Mouse (Mus musculus) hindbrain, embryonic 13.5 days (tissue): Measurements from ENCODE around the gene Styk1. TPM values are rescaled to one million over a fixed set of nuclear protein-coding genes. Genes with fewer than 3 reads are reported as not detected.

ENCODE experiments used
- ATAC-seq: fragments of 200-750 bp; cut with Nextera tagmentation; 2 replicates; pipeline ENCODE4 v1.8.0; 2017; ENCODE audit warnings: moderate TSS enrichment; ENCODE audit not compliant: low FRiP score
- H3K27ac ChIP-seq: fragments of 300-500 bp; sonication (generic); 2 replicates; pipeline ENCODE4 v1.5.1; 2015; ENCODE audit warnings: inconsistent platforms, mild to moderate bottlenecking, moderate library complexity
- H3K27me3 ChIP-seq: fragments of 300-500 bp; sonication (generic); 2 replicates; pipeline ENCODE4 v1.6.1; 2015; ENCODE audit warnings: mild to moderate bottlenecking, inconsistent platforms
- H3K36me3 ChIP-seq: fragments of 300-500 bp; sonication (generic); 2 replicates; pipeline ENCODE4 v1.6.1; 2015; ENCODE audit warnings: mild to moderate bottlenecking, inconsistent platforms
- H3K4me1 ChIP-seq: fragments of 300-500 bp; sonication (generic); replicated peaks from 2 replicates; pipeline ENCODE4 v1.6.1; 2015; ENCODE audit warnings: inconsistent platforms
- H3K4me2 ChIP-seq: fragments of 300-500 bp; sonication (generic); 2 replicates; pipeline ENCODE4 v1.6.1; 2015; ENCODE audit warnings: inconsistent platforms, mild to moderate bottlenecking, moderate library complexity
- H3K4me3 ChIP-seq: fragments of 300-500 bp; sonication (generic); 2 replicates; pipeline ENCODE4 v1.5.1; 2015; ENCODE audit warnings: mild to moderate bottlenecking, inconsistent platforms
- H3K9ac ChIP-seq: fragments of 300-500 bp; sonication (generic); 2 replicates; pipeline ENCODE4 v1.6.1; 2015; ENCODE audit warnings: mild to moderate bottlenecking, inconsistent platforms
- H3K9me3 ChIP-seq: fragments of 300-500 bp; sonication (generic); 2 replicates; pipeline ENCODE4 v1.6.1; 2016; ENCODE audit warnings: inconsistent platforms
- WGBS: fragments of 180-500 bp; shearing (Covaris S2); methylation state at CpG from one replicate; pipeline ENCODE4 v1.1.7; 2015; 5-methylcytosine and 5-hydroxymethylcytosine counted together
- polyA plus RNA-seq: library from polyadenylated mRNA; unstranded; fragments of >200 nt; fragmentation: Nextera tagmentation; extraction: Ambion mirVana; gene quantifications from 2 replicates; pipeline ENCODE4 v1.2.1, GENCODE M21; 2015

Gene Styk1
- 2.3 and 2.7 TPM in 2 replicates for polyA plus RNA-seq

DNA sequence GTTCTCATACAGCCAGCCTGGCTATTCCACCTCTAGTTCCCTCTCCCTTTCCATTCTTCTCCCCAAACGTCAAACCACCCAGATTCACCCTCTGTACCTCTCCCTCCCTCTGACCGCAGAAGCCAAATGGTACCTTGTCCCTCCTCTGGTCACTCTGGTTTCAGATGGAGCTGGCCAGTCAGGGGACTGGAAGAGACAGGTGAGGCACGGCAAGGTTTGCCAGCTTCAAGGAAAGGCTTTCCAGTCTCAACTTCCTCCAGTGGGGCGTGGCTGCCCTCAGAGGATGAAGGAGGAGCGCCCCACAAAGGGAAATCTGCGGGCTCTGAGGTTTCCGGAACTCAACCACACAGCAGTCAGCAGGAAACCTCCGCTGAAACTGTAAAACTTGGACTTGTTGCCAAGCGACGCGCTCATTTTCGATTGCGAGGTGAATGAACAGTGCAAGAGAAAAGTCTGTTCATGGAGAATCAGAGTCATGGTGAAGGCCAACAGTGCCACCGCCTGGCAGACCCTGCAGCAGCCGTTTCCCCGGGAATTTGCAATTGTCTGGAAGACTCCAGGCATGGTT lies at the start of gene Styk1:
Gene Styk1, minus strand, starts transcription at position 246 of the 568 bp plus-strand sequence.
- H3K27ac ChIP-seq = no peak within 1 kb of the TSS

DNA sequence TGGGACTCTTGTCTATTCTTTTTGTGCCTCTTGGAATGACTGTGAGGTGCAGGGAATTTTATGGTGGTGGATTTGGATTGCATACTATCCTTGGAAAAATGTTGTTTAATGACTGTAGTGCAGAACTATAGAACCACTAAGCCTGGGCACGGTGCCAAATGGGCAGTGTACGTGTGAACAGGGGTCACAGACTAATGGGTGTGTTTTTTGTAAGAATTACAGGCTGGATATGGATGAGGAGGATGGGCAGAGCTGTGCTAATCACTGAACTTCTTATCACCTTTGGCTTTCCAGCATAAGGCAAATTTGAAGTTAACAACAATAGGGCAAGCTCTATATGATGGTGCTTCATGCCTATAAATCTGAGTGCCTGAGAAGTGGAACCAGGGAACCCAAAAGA lies 49.6 kb upstream of the Styk1 start:
- no peaks in the 10 kb centered on the region for H3K9me3 ChIP-seq
- 63% methylated on average over 2 of the region's 2 CpGs for WGBS
- no peaks in the 10 kb centered on the region for H3K27me3 ChIP-seq
- H3K4me1 ChIP-seq = no peaks in the 10 kb centered on the region
- H3K4me3 ChIP-seq = no peak overlapping the region
- H3K27ac ChIP-seq = no peak overlapping the region
- ATAC-seq = no peak
- H3K9ac ChIP-seq = no peak overlapping the region
- H3K4me2 ChIP-seq = no peak overlapping the region
- H3K36me3 ChIP-seq = no peaks in the 10 kb centered on the region

More for the DNA sequence above, at the start of gene Styk1:
- Histone ChIP-seq H3K9me3 (no peaks in the 10 kb centered on the region), H3K4me2 (peak within 1 kb of the TSS; percentile 63), H3K4me1 (peaks cover 5% of the 10 kb centered on the region), H3K4me3 (peak within 1 kb of the TSS; percentile 35), H3K36me3 (no peaks in the 10 kb centered on the region), H3K27me3 (no peaks in the 10 kb centered on the region), H3K9ac (peak within 1 kb of the TSS; percentile 53)
- WGBS = 3% methylated on average over 16 of the region's 16 CpGs
- ATAC-seq = peak; percentile 93

DNA sequence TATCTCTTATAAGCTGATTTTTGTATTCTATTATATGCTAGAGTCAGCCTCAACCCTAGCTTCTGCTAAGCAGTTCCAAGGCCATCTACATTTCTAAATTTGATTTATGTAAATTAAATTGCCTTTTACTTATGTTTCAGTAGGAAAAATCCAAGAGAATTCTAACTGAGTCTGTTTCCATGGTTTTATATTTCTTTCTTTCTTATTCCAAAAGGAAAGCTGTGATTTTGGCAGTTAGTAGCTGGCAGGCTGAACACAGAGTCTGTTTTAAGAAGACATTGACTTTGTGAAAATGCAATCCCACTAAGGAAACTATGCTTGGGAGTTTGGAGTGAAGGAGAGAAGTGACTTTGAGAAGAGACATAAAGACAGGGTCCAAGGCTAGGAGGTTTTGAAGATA lies 49.2 kb upstream of the Styk1 start:
- H3K27ac ChIP-seq = no peak overlapping the region
- ATAC-seq = no peak
- H3K4me2 ChIP-seq = no peak overlapping the region
- no peaks in the 10 kb centered on the region for H3K27me3 ChIP-seq
- H3K4me3 ChIP-seq = no peak overlapping the region
- H3K9me3 ChIP-seq = no peaks in the 10 kb centered on the region
- H3K9ac ChIP-seq = no peak overlapping the region
- no peaks in the 10 kb centered on the region for H3K36me3 ChIP-seq
- H3K4me1 ChIP-seq = no peaks in the 10 kb centered on the region

DNA sequence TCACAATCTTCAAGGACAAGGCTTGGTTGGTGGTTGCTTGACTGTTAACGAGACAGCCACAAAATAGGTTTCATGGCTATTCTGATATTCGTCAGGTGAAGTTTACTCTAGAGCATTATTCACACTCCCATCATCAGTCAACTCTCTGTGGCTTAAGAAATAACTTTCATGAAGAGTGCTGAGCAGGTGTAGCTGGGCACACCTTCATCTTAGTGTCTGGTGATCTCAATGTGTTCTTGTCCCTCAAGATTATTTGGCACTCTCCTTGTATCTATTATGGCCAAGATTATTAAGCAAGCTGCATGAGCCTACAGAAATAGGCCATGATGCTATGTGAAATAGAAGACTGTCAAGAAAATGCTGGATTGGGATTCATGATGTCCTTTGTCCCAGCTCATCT lies 47.9 kb upstream of the Styk1 start:
- Histone ChIP-seq H3K4me3 (no peak overlapping the region), H3K9ac (no peak overlapping the region), H3K36me3 (no peaks in the 10 kb centered on the region), H3K27me3 (no peaks in the 10 kb centered on the region), H3K4me2 (no peak overlapping the region), H3K9me3 (no peaks in the 10 kb centered on the region), H3K27ac (no peak overlapping the region), H3K4me1 (no peaks in the 10 kb centered on the region)
- ATAC-seq = no peak
- 82% methylated on average over 2 of the region's 2 CpGs for WGBS

DNA sequence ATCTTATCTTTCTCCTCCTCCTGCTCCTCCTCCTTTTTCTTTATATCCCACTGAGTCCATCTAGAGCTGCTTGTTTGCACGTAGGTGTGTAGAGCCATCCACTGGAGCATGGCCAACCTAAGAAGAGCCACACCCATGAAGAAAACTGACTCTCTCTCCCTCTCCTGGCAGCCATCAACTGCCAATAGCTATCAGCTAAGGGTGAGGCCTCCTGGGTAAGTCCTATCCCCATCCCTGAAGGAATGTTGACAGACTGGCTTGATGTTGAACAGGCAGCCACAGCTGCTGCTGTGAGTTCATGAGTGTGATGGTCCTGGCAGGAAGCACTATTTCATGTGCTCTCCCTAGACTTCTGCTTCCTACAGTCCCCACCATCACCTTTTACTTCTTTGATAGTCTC lies 43.3 kb upstream of the Styk1 start:
- Histone ChIP-seq H3K27ac (no peak overlapping the region), H3K9me3 (no peaks in the 10 kb centered on the region), H3K9ac (no peak overlapping the region), H3K4me1 (no peaks in the 10 kb centered on the region), H3K36me3 (no peaks in the 10 kb centered on the region), H3K4me2 (no peak overlapping the region), H3K27me3 (no peaks in the 10 kb centered on the region), H3K4me3 (no peak overlapping the region)
- no peak for ATAC-seq
- WGBS = 84% methylated on average over 1 of the region's 1 CpGs

DNA sequence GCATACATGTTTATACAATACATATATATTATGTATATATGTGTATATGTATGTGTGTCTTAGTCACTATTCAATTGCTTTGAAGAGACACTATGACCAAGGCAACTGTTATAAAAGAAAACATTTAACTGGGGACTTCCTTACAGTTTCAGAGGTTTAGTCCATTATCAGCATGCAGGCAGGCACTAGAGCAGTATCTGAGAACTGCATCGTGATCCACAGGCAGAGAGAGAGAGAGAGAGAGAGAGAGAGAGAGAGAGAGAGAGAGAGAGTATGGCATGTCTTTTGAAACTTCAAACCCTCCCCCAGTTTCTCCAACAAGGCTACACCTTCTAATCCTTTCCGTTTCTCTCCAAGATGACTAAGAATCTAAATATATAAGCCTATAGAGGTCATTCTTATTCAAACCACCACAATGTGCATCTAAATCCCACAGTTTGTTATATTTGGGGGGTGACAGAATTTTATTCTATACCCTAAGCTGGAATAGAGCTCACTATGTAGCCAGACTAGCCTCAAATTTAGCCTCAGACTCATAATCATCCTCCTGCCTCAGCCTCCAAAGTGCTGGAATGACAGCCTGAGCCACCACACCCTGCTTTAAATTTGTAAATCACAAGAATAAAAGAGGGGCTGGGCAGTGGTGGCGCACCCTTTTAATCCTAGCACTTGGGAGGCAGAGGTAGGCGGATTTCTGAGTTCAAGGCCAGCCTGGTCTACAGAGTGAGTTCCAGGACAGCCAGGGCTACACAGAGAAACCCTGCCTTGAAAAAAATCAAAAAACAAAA lies 40.7 kb upstream of the Styk1 start:
- Histone ChIP-seq H3K36me3 (no peaks in the 10 kb centered on the region), H3K9me3 (no peaks in the 10 kb centered on the region), H3K4me2 (no peak overlapping the region), H3K9ac (no peak overlapping the region), H3K4me3 (no peak overlapping the region), H3K27me3 (peaks cover 8% of the 10 kb centered on the region; the same call in 1 of the 2 replicates), H3K27ac (no peak overlapping the region), H3K4me1 (no peaks in the 10 kb centered on the region)
- no peak for ATAC-seq
- 82% methylated on average over 4 of the region's 4 CpGs for WGBS

DNA sequence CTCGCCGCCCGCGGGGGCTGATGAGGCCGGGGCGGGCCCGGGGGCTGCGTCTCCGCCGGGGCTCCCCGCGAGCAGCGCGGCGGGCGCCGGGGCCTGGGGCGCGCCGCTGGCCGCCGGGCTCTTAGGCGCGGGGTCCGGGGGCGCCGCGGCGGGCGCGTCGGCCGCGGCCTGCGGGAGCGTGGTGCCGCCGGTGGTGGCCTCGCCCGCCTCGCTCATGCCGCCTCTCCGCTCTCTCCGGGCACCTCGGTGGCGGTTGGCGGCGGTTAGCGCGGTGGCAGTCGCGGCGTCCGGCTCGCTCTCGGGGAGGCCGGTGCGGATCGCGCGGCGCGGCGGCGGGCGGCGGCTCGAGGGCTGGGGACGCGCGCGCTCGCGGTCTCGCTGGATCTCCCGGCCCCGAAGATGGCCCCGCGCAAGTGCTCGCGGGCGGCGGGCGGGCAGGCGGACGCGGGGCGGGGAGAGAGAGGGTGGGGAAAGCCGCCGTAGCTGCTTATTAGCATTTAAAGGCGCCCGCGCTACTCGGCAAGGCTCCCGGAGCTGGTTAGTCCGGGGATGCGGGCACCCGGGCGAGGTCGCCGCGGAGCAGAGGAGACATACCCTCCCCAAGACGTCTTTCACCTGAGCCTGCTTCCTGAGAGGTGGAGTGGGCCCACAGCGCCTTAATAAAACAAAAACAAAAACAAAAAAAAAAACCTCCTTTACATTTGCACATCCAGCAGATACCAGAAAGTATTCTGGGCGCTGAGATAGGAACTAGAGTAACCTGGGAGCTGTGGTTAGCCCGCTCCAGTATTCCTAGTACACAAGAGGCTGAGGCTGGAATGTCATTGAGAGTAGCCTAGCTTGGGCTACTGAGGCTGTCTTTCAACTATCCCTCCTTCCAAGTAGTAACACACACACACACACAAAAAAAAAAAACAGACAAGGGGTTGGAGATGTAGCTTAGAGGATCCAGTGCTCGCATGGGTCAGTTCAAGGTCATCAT lies 34.9 kb upstream of the Styk1 start, which contains the start of gene Ybx3:
Gene Ybx3, minus strand, starts transcription at position 437 of the 982 bp plus-strand sequence.
- Histone ChIP-seq H3K4me3 (peak within 1 kb of the TSS; percentile 90), H3K27me3 (peaks cover 8% of the 10 kb centered on the region; the same call in 1 of the 2 replicates), H3K9ac (peak within 1 kb of the TSS; percentile 85), H3K4me1 (peaks cover 21% of the 10 kb centered on the region), H3K36me3 (no peaks in the 10 kb centered on the region), H3K4me2 (peak within 1 kb of the TSS; percentile 93), H3K27ac (peak within 1 kb of the TSS; percentile 84), H3K9me3 (no peaks in the 10 kb centered on the region)
- under 1% methylated on average over 78 of the region's 107 CpGs for WGBS
- ATAC-seq = peak; percentile 96

DNA sequence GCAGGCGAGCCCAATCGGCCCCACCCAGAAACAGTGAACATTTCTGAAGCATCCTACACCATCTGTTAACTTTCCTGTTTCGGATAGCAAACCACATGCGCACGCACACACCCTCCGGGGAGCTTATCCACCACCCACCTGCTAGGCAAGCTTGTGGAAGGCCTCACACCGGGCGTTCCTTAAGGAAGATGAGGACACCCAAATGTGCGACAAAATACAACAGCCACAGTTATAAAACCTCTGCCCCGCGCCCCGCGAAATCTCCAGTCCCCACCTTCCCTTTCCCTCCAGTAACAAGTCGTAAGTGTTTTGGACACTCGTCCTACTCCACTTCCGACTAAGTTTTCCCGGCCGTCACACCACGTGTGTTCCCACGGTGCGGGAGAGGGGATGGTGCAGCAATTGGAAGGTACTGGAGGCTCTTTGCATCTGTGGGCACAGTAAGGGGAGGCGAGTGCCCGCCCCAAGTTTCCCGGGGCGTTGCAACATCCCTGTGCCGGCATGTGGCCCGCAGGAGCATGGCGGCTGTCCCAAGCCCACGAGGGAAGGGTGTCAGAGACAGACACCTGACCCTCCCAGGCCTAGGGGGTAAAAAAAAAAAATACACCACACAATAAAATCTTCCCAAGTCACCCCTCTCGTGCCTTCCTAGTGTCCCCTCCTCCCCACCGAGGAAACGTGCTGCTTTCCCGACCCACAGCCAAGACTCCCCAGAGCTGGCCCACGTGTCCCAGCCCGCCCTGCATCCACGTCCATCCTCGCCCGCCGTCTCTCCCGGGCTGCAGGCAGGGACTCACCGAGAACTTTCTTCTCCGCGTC lies 34.0 kb upstream of the Styk1 start:
- Histone ChIP-seq H3K27me3 (peaks cover 8% of the 10 kb centered on the region; the same call in 1 of the 2 replicates), H3K27ac (peak overlapping the region; percentile 84), H3K9ac (peak overlapping the region; percentile 85), H3K36me3 (no peaks in the 10 kb centered on the region), H3K4me1 (peaks cover 28% of the 10 kb centered on the region), H3K4me3 (peak overlapping the region; percentile 90), H3K9me3 (no peaks in the 10 kb centered on the region), H3K4me2 (peak overlapping the region; percentile 93)
- WGBS = 0% methylated on average over 43 of the region's 43 CpGs
- ATAC-seq = peak; percentile 71

DNA sequence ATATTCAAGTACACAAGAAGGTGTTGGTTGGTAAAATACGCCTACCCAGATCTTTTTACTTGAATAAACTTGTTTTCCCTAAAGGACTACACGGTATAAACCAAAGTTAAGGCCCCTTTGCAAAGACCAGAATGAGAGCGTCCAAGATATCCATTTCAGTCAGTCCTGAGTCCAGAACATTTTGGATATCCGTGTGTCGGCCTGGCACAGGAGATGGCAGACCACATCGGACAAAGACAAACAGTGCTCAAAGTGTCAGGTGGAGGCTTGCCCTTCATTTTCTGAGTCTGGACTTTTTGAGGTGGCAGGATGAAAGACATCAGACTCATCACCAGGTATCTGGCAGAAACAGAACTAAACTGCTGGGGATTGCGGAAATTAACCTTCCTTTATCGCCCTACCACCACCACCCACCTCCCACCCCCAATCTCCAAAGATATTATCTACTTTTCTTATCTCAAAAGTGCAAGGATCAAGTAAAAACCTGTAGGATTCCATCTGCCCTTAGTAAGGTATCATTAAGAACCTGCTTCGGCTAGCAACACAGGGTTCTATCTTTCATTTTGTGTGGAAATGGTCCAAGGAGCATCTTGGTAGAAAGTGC lies 33.1 kb upstream of the Styk1 start:
- Histone ChIP-seq H3K27ac (no peak overlapping the region), H3K36me3 (no peaks in the 10 kb centered on the region), H3K4me1 (peaks cover 33% of the 10 kb centered on the region), H3K9me3 (no peaks in the 10 kb centered on the region), H3K4me2 (peak overlapping the region; percentile 93), H3K4me3 (peak overlapping the region; percentile 90), H3K9ac (peak overlapping the region; percentile 85; the same call in 1 of the 2 replicates), H3K27me3 (peaks cover 8% of the 10 kb centered on the region; the same call in 1 of the 2 replicates)
- no peak for ATAC-seq
- 51% methylated on average over 9 of the region's 9 CpGs for WGBS

DNA sequence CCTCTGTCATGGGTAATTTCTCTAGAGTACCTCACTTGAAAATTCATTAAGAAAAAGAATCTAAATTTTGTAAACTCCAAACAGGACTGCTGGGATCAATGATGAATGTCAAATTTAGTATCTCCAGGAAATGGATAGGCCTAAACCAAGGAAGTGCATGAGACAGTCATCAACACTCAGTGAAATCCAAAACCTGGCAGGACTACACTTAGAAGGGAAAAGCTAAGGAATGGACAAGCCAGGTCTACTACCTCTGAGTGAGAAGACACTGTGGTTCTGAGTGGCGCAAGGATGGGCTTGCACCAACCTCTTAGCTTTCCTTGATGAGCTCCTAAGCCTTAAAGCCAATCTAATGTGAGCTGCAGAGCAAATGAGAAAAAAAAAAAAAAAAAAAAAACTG lies 32.1 kb upstream of the Styk1 start:
- peaks cover under 1% of the 10 kb centered on the region; the same call in 1 of the 2 replicates for H3K36me3 ChIP-seq
- H3K27me3 ChIP-seq = peaks cover 8% of the 10 kb centered on the region; the same call in 1 of the 2 replicates
- no peak overlapping the region for H3K4me3 ChIP-seq
- 90% methylated on average over 1 of the region's 1 CpGs for WGBS
- H3K9ac ChIP-seq = no peak overlapping the region
- H3K4me2 ChIP-seq = no peak overlapping the region
- no peaks in the 10 kb centered on the region for H3K9me3 ChIP-seq
- H3K27ac ChIP-seq = no peak overlapping the region
- ATAC-seq = no peak
- H3K4me1 ChIP-seq = peaks cover 33% of the 10 kb centered on the region

DNA sequence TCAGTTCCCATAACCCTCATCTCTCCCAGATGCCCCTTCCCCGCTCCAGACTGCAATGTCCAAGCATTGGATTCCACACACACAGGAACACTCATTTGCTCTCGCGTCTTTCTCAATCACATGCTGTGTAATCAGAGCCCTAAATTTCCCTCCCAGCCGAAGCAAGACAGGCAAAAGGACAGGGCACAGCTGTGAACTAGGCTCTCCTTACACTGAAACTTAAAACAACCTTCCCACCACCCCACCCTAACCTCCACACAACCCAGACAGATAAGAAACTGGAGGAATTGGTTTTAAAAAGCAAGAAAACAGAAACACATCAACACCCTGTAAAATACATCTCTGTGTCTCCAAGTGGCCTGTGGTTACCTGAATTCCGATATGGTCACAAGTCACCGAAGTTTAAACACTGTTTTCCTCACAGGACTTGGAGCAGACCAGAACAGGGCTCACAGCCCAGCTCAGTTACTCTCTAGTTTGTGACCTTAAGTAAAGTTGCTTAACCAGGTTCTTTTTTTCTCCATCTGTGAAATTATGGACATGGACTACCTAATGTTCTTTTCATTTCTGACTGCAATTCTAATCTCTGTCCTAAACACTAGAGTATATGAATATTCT lies 30.4 kb upstream of the Styk1 start:
- ATAC-seq = no peak
- Histone ChIP-seq H3K9me3 (no peaks in the 10 kb centered on the region), H3K9ac (no peak overlapping the region), H3K27me3 (no peaks in the 10 kb centered on the region), H3K4me3 (no peak overlapping the region), H3K4me1 (peaks cover 31% of the 10 kb centered on the region), H3K4me2 (no peak overlapping the region), H3K27ac (no peak overlapping the region), H3K36me3 (peaks cover 14% of the 10 kb centered on the region)
- WGBS = 60% methylated on average over 6 of the region's 6 CpGs
